Mouse (Mus musculus) forebrain, embryonic 13.5 days (tissue): Measurements from ENCODE around the gene Loxl3. TPM values are rescaled to one million over a fixed set of nuclear protein-coding genes. Genes with fewer than 3 reads are reported as not detected.

Experiments
- ATAC-seq: fragments of 200-750 bp; cut with Nextera tagmentation; 2 replicates; pipeline ENCODE4 v1.8.0; 2017
- H3K27ac ChIP-seq: fragments of 300-500 bp; sonication (generic); 2 replicates; pipeline ENCODE4 v1.5.1; 2015; ENCODE audit warnings: inconsistent platforms, mild to moderate bottlenecking, moderate library complexity
- H3K27me3 ChIP-seq: fragments of 300-500 bp; sonication (generic); 2 replicates; pipeline ENCODE4 v1.6.1; 2015; ENCODE audit warnings: mild to moderate bottlenecking, inconsistent platforms
- H3K36me3 ChIP-seq: fragments of 300-500 bp; sonication (generic); 2 replicates; pipeline ENCODE4 v1.6.1; 2015; ENCODE audit warnings: mild to moderate bottlenecking, inconsistent platforms; ENCODE audit not compliant: poor library complexity, severe bottlenecking
- H3K4me1 ChIP-seq: fragments of 300-500 bp; sonication (generic); 2 replicates; pipeline ENCODE4 v1.6.1; 2015; ENCODE audit warnings: inconsistent platforms
- H3K4me2 ChIP-seq: fragments of 300-500 bp; sonication (generic); 2 replicates; pipeline ENCODE4 v1.6.1; 2015; ENCODE audit warnings: inconsistent platforms, mild to moderate bottlenecking, moderate library complexity
- H3K4me3 ChIP-seq: fragments of 300-500 bp; sonication (generic); 2 replicates; pipeline ENCODE4 v1.5.1; 2015; ENCODE audit warnings: mild to moderate bottlenecking, inconsistent platforms
- H3K9ac ChIP-seq: fragments of 300-500 bp; sonication (generic); 2 replicates; pipeline ENCODE4 v1.6.1; 2015; ENCODE audit warnings: mild to moderate bottlenecking, inconsistent platforms
- H3K9me3 ChIP-seq: fragments of 300-500 bp; sonication (generic); replicated peaks from 2 replicates; pipeline ENCODE4 v1.6.1; 2016; ENCODE audit warnings: inconsistent platforms
- WGBS: fragments of 180-500 bp; shearing (Covaris S2); methylation state at CpG from one replicate; pipeline ENCODE4 v1.1.7; 2015; 5-methylcytosine and 5-hydroxymethylcytosine counted together
- polyA plus RNA-seq: library from polyadenylated mRNA; unstranded; fragments of >200 nt; fragmentation: Nextera tagmentation; extraction: Ambion mirVana; gene quantifications from 2 replicates; pipeline ENCODE4 v1.2.1, GENCODE M21; 2015

The Loxl3 gene
- 5.4 and 6.2 TPM in 2 replicates for polyA plus RNA-seq

- Histone ChIP-seq H3K4me1 (peaks cover 40% of the 10 kb centered on the region), H3K27me3 (peaks cover 47% of the 10 kb centered on the region)
- ATAC-seq: peak; percentile 71
These were observed at the start of gene Loxl3, which contains the start of gene Dok1 for GRCm38 (mm10) chr6:83033249-83034185. Gene Loxl3, plus strand, starts transcription at chr6:83034173. Gene Dok1, minus strand, starts transcription at chr6:83033471.

GRCm38 (mm10) chr6:82987411-82987971, 46.5 kb upstream of the Loxl3 start:
- ATAC-seq: no peak
- H3K27ac ChIP-seq: no peak overlapping the region
- no peaks in the 10 kb centered on the region for H3K27me3 ChIP-seq
- no peak overlapping the region for H3K4me2 ChIP-seq
- H3K4me1 ChIP-seq: no peaks in the 10 kb centered on the region
- H3K9me3 ChIP-seq: no peaks in the 10 kb centered on the region
- no peak overlapping the region for H3K9ac ChIP-seq
- WGBS: 45% methylated on average over 9 of the region's 9 CpGs
- no peak overlapping the region for H3K4me3 ChIP-seq
- no peaks in the 10 kb centered on the region for H3K36me3 ChIP-seq

More at GRCm38 (mm10) chr6:83033249-83034185, at the start of gene Loxl3, which contains the start of gene Dok1:
- under 1% methylated on average over 47 of the region's 51 CpGs for WGBS
- no peaks in the 10 kb centered on the region for H3K36me3 ChIP-seq
- peak within 1 kb of the TSS; percentile 70 for H3K4me2 ChIP-seq
- H3K27ac ChIP-seq: peak within 1 kb of the TSS; percentile 22; the same call in 1 of the 2 replicates
- peak within 1 kb of the TSS; percentile 60 for H3K9ac ChIP-seq
- H3K9me3 ChIP-seq: no peaks in the 10 kb centered on the region
- H3K4me3 ChIP-seq: peak within 1 kb of the TSS; percentile 55

- Histone ChIP-seq H3K36me3 (no peaks in the 10 kb centered on the region), H3K27me3 (peaks cover 9% of the 10 kb centered on the region), H3K4me2 (no peak overlapping the region), H3K9me3 (no peaks in the 10 kb centered on the region), H3K9ac (no peak overlapping the region), H3K4me3 (no peak overlapping the region), H3K4me1 (peaks cover 5% of the 10 kb centered on the region; the same call in 1 of the 2 replicates), H3K27ac (no peak overlapping the region)
- 48% methylated on average over 1 of the region's 1 CpGs for WGBS
- no peak for ATAC-seq
These were observed 40.3 kb upstream of the Loxl3 start for GRCm38 (mm10) chr6:82993696-82994095.

- H3K9me3 ChIP-seq: no peaks in the 10 kb centered on the region
- no peak overlapping the region for H3K9ac ChIP-seq
- 80% methylated on average over 7 of the region's 7 CpGs for WGBS
- peaks cover 9% of the 10 kb centered on the region for H3K27me3 ChIP-seq
- no peak overlapping the region for H3K4me2 ChIP-seq
- ATAC-seq: no peak
- peaks cover 5% of the 10 kb centered on the region; the same call in 1 of the 2 replicates for H3K4me1 ChIP-seq
- no peaks in the 10 kb centered on the region for H3K36me3 ChIP-seq
- no peak overlapping the region for H3K27ac ChIP-seq
- no peak overlapping the region for H3K4me3 ChIP-seq
These were observed 39.6 kb upstream of the Loxl3 start for GRCm38 (mm10) chr6:82994372-82994771.

- peaks cover 5% of the 10 kb centered on the region; the same call in 1 of the 2 replicates for H3K4me1 ChIP-seq
- H3K4me2 ChIP-seq: peak overlapping the region; percentile 46
- no peak overlapping the region for H3K27ac ChIP-seq
- H3K4me3 ChIP-seq: no peak overlapping the region
- H3K9me3 ChIP-seq: no peaks in the 10 kb centered on the region
- H3K36me3 ChIP-seq: no peaks in the 10 kb centered on the region
- ATAC-seq: peak; percentile 97
- H3K9ac ChIP-seq: no peak overlapping the region
- peaks cover 13% of the 10 kb centered on the region for H3K27me3 ChIP-seq
- 11% methylated on average over 11 of the region's 11 CpGs for WGBS
These were observed 37.1 kb upstream of the Loxl3 start for GRCm38 (mm10) chr6:82996740-82997315.

GRCm38 (mm10) chr6:82997511-82998102, 36.4 kb upstream of the Loxl3 start:
- Histone ChIP-seq H3K36me3 (no peaks in the 10 kb centered on the region), H3K27me3 (peaks cover 13% of the 10 kb centered on the region), H3K4me1 (peaks cover 5% of the 10 kb centered on the region; the same call in 1 of the 2 replicates), H3K4me3 (no peak overlapping the region), H3K9ac (no peak overlapping the region), H3K27ac (no peak overlapping the region), H3K9me3 (no peaks in the 10 kb centered on the region), H3K4me2 (no peak overlapping the region)
- WGBS: 43% methylated on average over 7 of the region's 7 CpGs
- no peak for ATAC-seq

- H3K27ac ChIP-seq: no peak overlapping the region
- peaks cover 5% of the 10 kb centered on the region; the same call in 1 of the 2 replicates for H3K4me1 ChIP-seq
- 74% methylated on average over 4 of the region's 4 CpGs for WGBS
These were observed 35.6 kb upstream of the Loxl3 start for GRCm38 (mm10) chr6:82998326-82998725.

GRCm38 (mm10) chr6:82999986-83000385, 34.0 kb upstream of the Loxl3 start:
- peaks cover 5% of the 10 kb centered on the region; the same call in 1 of the 2 replicates for H3K4me1 ChIP-seq
- no peak overlapping the region for H3K4me2 ChIP-seq
- no peak overlapping the region for H3K4me3 ChIP-seq
- no peak overlapping the region for H3K9ac ChIP-seq
- peaks cover 12% of the 10 kb centered on the region for H3K27me3 ChIP-seq
- H3K9me3 ChIP-seq: no peaks in the 10 kb centered on the region
- ATAC-seq: no peak
- 63% methylated on average over 8 of the region's 8 CpGs for WGBS
- H3K27ac ChIP-seq: no peak overlapping the region
- H3K36me3 ChIP-seq: no peaks in the 10 kb centered on the region

More at GRCm38 (mm10) chr6:82998326-82998725, 35.6 kb upstream of the Loxl3 start:
- H3K36me3 ChIP-seq: no peaks in the 10 kb centered on the region
- no peaks in the 10 kb centered on the region for H3K9me3 ChIP-seq
- H3K9ac ChIP-seq: no peak overlapping the region
- no peak overlapping the region for H3K4me2 ChIP-seq
- peaks cover 13% of the 10 kb centered on the region for H3K27me3 ChIP-seq
- no peak overlapping the region for H3K4me3 ChIP-seq
- ATAC-seq: no peak

- H3K9ac ChIP-seq: no peak overlapping the region
These were observed 30.9 kb upstream of the Loxl3 start for GRCm38 (mm10) chr6:83003082-83003481.

GRCm38 (mm10) chr6:83003850-83004249, 30.1 kb upstream of the Loxl3 start:
- Histone ChIP-seq H3K36me3 (no peaks in the 10 kb centered on the region), H3K4me2 (no peak overlapping the region), H3K4me3 (no peak overlapping the region), H3K9me3 (no peaks in the 10 kb centered on the region), H3K27ac (no peak overlapping the region), H3K4me1 (no peaks in the 10 kb centered on the region), H3K27me3 (peaks cover 4% of the 10 kb centered on the region; the same call in 1 of the 2 replicates), H3K9ac (no peak overlapping the region)
- 88% methylated on average over 5 of the region's 5 CpGs for WGBS
- ATAC-seq: no peak

More at GRCm38 (mm10) chr6:83003082-83003481, 30.9 kb upstream of the Loxl3 start:
- H3K4me2 ChIP-seq: no peak overlapping the region
- no peaks in the 10 kb centered on the region for H3K36me3 ChIP-seq
- 79% methylated on average over 1 of the region's 1 CpGs for WGBS
- H3K27me3 ChIP-seq: peaks cover 4% of the 10 kb centered on the region; the same call in 1 of the 2 replicates
- H3K4me3 ChIP-seq: no peak overlapping the region
- H3K9me3 ChIP-seq: no peaks in the 10 kb centered on the region
- H3K27ac ChIP-seq: no peak overlapping the region
- no peaks in the 10 kb centered on the region for H3K4me1 ChIP-seq
- no peak for ATAC-seq

GRCm38 (mm10) chr6:83004309-83004708, 29.7 kb upstream of the Loxl3 start:
- Histone ChIP-seq H3K27me3 (peaks cover 4% of the 10 kb centered on the region; the same call in 1 of the 2 replicates), H3K9me3 (no peaks in the 10 kb centered on the region), H3K4me1 (no peaks in the 10 kb centered on the region), H3K4me2 (no peak overlapping the region), H3K27ac (no peak overlapping the region), H3K9ac (no peak overlapping the region), H3K36me3 (no peaks in the 10 kb centered on the region), H3K4me3 (no peak overlapping the region)
- 79% methylated on average over 2 of the region's 2 CpGs for WGBS
- ATAC-seq: no peak
